Mouse (Mus musculus) ES-Bruce4 (cell line): ENCODE measurements around the gene Myom1. TPM values are rescaled to one million over a fixed set of nuclear protein-coding genes. Genes with fewer than 3 reads are reported as not detected.

Source experiments
- H3K27ac ChIP-seq: 2 replicates; pipeline ENCODE4 v1.5.1; 2012; ENCODE audit warnings: low read length, inconsistent platforms; ENCODE audit not compliant: insufficient read depth
- H3K27me3 ChIP-seq: 2 replicates; pipeline ENCODE4 v1.6.1; 2012; ENCODE audit warnings: mild to moderate bottlenecking, low read length, inconsistent platforms; ENCODE audit not compliant: control insufficient read depth, poor library complexity, insufficient read depth, severe bottlenecking
- H3K36me3 ChIP-seq: 2 replicates; pipeline ENCODE4 v1.6.1; 2012; ENCODE audit warnings: inconsistent platforms, mild to moderate bottlenecking, low read length, moderate library complexity; ENCODE audit not compliant: control insufficient read depth, poor library complexity, insufficient read depth, severe bottlenecking
- H3K4me1 ChIP-seq: one replicate; pipeline ENCODE4 v1.8.1; 2011; ENCODE audit warnings: low read length; ENCODE audit not compliant: control insufficient read depth, insufficient read depth
- H3K4me3 ChIP-seq: 2 replicates; pipeline ENCODE4 v1.5.1; 2011; ENCODE audit warnings: low read depth, mild to moderate bottlenecking, low read length
- H3K9ac ChIP-seq: 2 replicates; pipeline ENCODE4 v1.6.1; 2012; ENCODE audit warnings: low read depth, mild to moderate bottlenecking, inconsistent platforms; ENCODE audit not compliant: poor library complexity, severe bottlenecking
- H3K9me3 ChIP-seq: replicated peaks from 2 replicates; pipeline ENCODE4 v1.6.1; 2012; ENCODE audit warnings: mild to moderate bottlenecking, low read length, inconsistent platforms; ENCODE audit not compliant: control insufficient read depth, poor library complexity, insufficient read depth, severe bottlenecking
- CTCF ChIP-seq: IDR thresholded peaks from one replicate; pipeline ENCODE4 v1.8.1; 2011; ENCODE audit warnings: low read depth, low read length
- EP300 ChIP-seq: IDR thresholded peaks from 2 replicates; pipeline ENCODE4 v1.6.1; 2011; ENCODE audit warnings: low read depth, low read length; ENCODE audit not compliant: insufficient read depth
- POLR2A ChIP-seq: IDR thresholded peaks from one replicate; pipeline ENCODE4 v1.8.1; 2011; ENCODE audit warnings: low read length; ENCODE audit not compliant: insufficient read depth
- polyA plus RNA-seq: library from polyadenylated mRNA; stranded (reverse); fragments of >200 nt; gene quantifications from 2 replicates; pipeline ENCODE4 v1.2.4, GENCODE M21; 2011; ENCODE audit warnings: low read depth; ENCODE audit not compliant: missing spikeins, insufficient read depth, insufficient read length

Myom1 gene
- polyA plus RNA-seq, 1 experiment = 2.3 TPM

- no peak overlapping the region for H3K4me3 ChIP-seq
- no peaks in the 10 kb centered on the region for H3K4me1 ChIP-seq
- no peaks in the 10 kb centered on the region for H3K27me3 ChIP-seq
- H3K9ac ChIP-seq = no peak overlapping the region
- TF ChIP-seq CTCF (no peak), EP300 (no peak), POLR2A (no peak)
- H3K9me3 ChIP-seq = no peaks in the 10 kb centered on the region
- H3K36me3 ChIP-seq = no peaks in the 10 kb centered on the region
- no peak overlapping the region for H3K27ac ChIP-seq
Measured at GRCm38 (mm10) chr17:71159152-71159567, 156.7 kb downstream of the Myom1 start.

DNA sequence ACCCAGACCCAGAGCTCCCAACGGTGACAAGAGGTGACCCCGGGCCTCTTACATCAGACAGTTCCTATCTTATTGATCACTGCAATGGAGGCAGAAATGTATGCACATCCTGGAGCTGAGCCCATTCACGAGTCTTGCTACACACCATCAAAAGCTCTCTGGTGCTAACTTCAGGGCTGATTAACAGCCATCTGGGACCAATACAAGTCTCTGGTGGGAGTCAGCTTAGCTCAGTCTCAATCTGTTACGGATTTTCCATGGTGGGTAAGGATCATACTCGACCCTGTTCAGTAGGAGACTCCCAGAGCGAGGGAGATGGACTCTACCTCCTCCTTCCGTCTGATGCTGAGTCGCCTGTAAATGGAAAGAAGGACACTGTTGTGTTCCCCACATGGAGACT, 157.3 kb downstream of the Myom1 start:
- no peak overlapping the region for H3K4me3 ChIP-seq
- TF ChIP-seq EP300 (no peak), POLR2A (no peak), CTCF (no peak)
- H3K27ac ChIP-seq = no peak overlapping the region
- H3K9ac ChIP-seq = no peak overlapping the region
- no peaks in the 10 kb centered on the region for H3K4me1 ChIP-seq
- no peaks in the 10 kb centered on the region for H3K9me3 ChIP-seq
- no peaks in the 10 kb centered on the region for H3K36me3 ChIP-seq
- no peaks in the 10 kb centered on the region for H3K27me3 ChIP-seq

DNA sequence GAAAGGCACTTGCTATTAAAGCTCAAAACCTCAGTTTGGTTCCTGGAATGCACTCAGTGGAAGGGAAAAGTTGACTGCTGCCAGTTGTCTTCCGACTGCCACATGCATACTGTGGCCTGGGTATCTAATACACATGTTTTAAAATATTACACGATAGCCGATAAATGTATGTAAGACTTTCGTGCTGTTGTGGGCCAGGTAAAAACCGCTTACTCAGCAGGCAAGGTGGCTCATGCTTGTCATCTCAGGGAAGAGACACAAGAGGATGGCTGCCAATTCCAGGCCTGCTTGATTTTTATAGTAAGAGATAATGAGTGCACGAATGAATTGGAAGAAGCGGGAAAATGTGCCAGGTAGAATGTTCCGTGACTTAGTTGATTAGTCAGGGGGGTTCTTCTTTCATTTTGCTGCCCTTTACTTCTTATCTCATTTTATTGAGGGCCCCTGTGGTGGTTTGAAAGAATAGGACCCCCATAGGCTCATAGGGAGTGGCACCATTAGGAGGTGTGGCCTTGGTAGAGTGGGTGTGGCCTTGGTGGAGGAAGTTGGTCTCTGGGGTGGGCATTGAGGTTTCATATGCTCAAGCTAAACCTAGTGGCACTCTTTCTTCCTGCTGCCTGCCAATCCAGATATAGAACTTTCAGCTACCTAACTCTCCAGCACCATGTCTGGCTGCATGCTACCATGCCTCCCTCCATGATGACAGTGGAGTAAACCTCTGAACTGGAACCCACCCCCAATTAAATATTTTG, 158.0 kb downstream of the Myom1 start:
- no peaks in the 10 kb centered on the region for H3K9me3 ChIP-seq
- no peaks in the 10 kb centered on the region for H3K36me3 ChIP-seq
- no peaks in the 10 kb centered on the region for H3K4me1 ChIP-seq
- H3K27ac ChIP-seq = no peak overlapping the region
- H3K27me3 ChIP-seq = no peaks in the 10 kb centered on the region
- H3K9ac ChIP-seq = no peak overlapping the region
- H3K4me3 ChIP-seq = no peak overlapping the region
- TF ChIP-seq EP300 (no peak), CTCF (no peak), POLR2A (no peak)

DNA sequence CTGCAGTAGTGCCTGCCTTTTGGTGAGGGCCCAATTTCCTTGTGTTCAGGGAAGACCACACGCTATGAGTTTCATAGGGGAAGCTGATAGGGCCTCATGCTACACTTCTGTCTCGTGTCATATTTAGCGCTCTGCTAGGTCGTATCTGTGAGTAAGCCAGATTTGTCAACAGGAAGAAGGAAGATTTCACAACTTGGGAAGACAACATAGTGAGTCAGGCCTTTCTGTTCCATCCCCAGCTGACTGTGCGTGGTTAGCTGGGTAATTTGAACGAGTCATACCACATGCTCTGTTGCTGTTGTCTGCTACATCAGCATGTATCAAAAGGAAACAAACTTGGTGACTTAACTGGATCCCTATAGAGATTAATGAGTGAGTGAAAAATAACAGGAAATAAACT, 162.6 kb downstream of the Myom1 start:
- Histone ChIP-seq H3K36me3 (no peaks in the 10 kb centered on the region), H3K9me3 (no peaks in the 10 kb centered on the region), H3K4me3 (no peak overlapping the region), H3K4me1 (no peaks in the 10 kb centered on the region), H3K27ac (no peak overlapping the region), H3K27me3 (no peaks in the 10 kb centered on the region), H3K9ac (no peak overlapping the region)
- TF ChIP-seq POLR2A (no peak), EP300 (no peak), CTCF (no peak)

DNA sequence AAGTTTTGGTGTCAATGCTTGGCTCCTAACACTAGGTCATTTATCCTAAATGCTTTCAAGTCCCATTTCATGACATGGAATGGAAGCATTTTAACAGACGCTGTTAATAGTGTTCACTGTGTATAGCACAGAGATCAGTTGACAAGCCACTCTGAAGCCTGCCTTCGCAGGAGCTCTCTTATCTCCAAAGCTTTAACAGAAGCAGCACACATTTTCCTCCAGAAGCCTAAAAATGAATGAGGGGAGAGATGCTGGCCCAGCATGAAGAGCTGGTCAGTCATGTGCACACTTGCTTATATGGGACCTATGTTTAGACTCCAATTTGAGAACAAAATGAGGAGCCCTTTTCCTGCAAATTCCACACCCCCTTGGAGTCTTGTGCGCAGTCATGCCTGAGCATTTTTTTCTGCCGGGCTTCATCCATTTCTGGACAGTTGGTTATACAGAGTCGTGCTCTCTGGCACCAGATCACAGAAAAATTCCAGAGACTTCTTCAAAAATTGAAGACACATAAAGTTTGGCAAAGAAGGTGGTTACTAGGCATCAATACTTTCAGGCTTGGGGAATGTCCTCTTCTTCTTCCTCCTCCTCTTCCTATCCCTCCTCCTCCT, 165.9 kb downstream of the Myom1 start:
- Histone ChIP-seq H3K4me3 (no peak overlapping the region), H3K27ac (no peak overlapping the region), H3K4me1 (no peaks in the 10 kb centered on the region), H3K9ac (no peak overlapping the region), H3K9me3 (no peaks in the 10 kb centered on the region), H3K36me3 (no peaks in the 10 kb centered on the region), H3K27me3 (no peaks in the 10 kb centered on the region)
- TF ChIP-seq EP300 = no peak
- no peak for TF ChIP-seq CTCF
- no peak for TF ChIP-seq POLR2A

DNA sequence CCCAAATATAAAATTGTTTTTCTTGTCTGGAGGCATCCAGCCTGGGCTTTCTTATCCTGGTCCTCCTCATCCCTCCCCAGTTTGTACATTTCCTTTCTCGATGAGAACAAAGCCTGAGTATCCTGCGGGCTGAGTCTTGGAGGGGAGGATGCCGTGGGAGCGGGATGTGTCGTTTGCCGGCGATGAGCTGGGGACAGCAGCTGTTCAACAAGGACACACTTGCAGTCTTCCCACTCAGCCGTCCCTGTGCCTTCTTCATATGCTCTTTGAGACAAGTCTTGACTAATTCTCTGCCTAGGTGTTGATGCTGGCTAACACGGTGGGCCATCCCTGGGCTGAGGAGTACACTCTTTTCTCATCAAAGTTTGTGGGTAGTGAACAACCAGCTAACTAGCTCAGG, 166.4 kb downstream of the Myom1 start:
- Histone ChIP-seq H3K4me1 (no peaks in the 10 kb centered on the region), H3K9ac (no peak overlapping the region), H3K9me3 (no peaks in the 10 kb centered on the region; the same call in 1 of the 2 replicates), H3K27ac (no peak overlapping the region), H3K36me3 (no peaks in the 10 kb centered on the region), H3K4me3 (no peak overlapping the region), H3K27me3 (no peaks in the 10 kb centered on the region)
- no peak for TF ChIP-seq POLR2A
- no peak for TF ChIP-seq CTCF
- no peak for TF ChIP-seq EP300
